9 mouse cellular contexts compared by ENCODE assay signal in genomic region chr5:98253838-98254821, GRCm38 (mm10). TPM values are rescaled to one million over a fixed set of nuclear protein-coding genes. Genes with fewer than 3 reads are reported as not detected.
DNase-seq lines count a peak whose midpoint lies in the region; ATAC-seq and TF ChIP-seq lines count a peak whose summit lies in the region.
"Had no signal": no experiment of that assay in that cellular context is flagged by ENCODE, and none has a peak within 500 bp of the region (broad histone marks: within the 10 kb centered on the region; RNA-seq: fewer than 3 reads in every experiment).

Fgf5 (plus strand) TSS chr5:98254184.

- DNase-seq in kidney, adult 9 months = no peak
- peak; percentile 36 for DNase-seq in cerebellum, adult 9-11 months
- DNase-seq in frontal cortex, adult 2 months (ENCODE audit: extremely low spot score in 1 of 2, low spot score in 1 of 2) = peak; percentile 6 to 64
- peak; percentile 47 for DNase-seq in liver, embryonic 11.5 days (ENCODE audit: low spot score)

- peaks cover 48% of the 10 kb centered on the region for H3K27me3 ChIP-seq in kidney, embryonic 14.5 days (ENCODE audit: control insufficient read depth, insufficient read depth, low read length)
- H3K27me3 ChIP-seq in intestine, embryonic 16.5 days (replicated peaks; ENCODE audit: control insufficient read depth, insufficient read depth, low read length) = peaks cover 36% of the 10 kb centered on the region
- H3K27me3 ChIP-seq in liver, embryonic 11.5 days (replicated peaks; ENCODE audit: control insufficient read depth, insufficient read depth, low read length) = peaks cover 48% of the 10 kb centered on the region

- WGBS in kidney, embryonic 14.5 days = under 1% methylated on average over 80 of the region's 80 CpGs
- WGBS in intestine, embryonic 16.5 days = under 1% methylated on average over 79 of the region's 80 CpGs
- WGBS in liver, embryonic 11.5 days = under 1% methylated on average over 79 of the region's 80 CpGs
- WGBS in olfactory bulb, adult 2 months = under 1% methylated on average over 75 of the region's 80 CpGs

- H3K9ac ChIP-seq in kidney, embryonic 14.5 days (ENCODE audit: low read depth, low read length) = peak within 1 kb of the TSS; percentile 42; the same call in 1 of the 2 replicates
- H3K9ac ChIP-seq in intestine, embryonic 16.5 days (ENCODE audit: low read depth, low read length) = peak within 1 kb of the TSS; percentile 49
- no peak within 1 kb of the TSS for H3K9ac ChIP-seq in liver, embryonic 11.5 days (ENCODE audit: low read depth, low read length)

- H3K36me3 ChIP-seq in kidney, embryonic 14.5 days (ENCODE audit: control insufficient read depth, insufficient read depth, low read length) = no peaks in the 10 kb centered on the region
- no peaks in the 10 kb centered on the region for H3K36me3 ChIP-seq in intestine, embryonic 16.5 days (ENCODE audit: control insufficient read depth, insufficient read depth, low read length)
- no peaks in the 10 kb centered on the region for H3K36me3 ChIP-seq in liver, embryonic 11.5 days (ENCODE audit: control insufficient read depth, insufficient read depth, low read length)

- no peak within 1 kb of the TSS for H3K27ac ChIP-seq in kidney, embryonic 14.5 days (ENCODE audit: low read depth, low read length)
- no peak within 1 kb of the TSS for H3K27ac ChIP-seq in intestine, embryonic 16.5 days (ENCODE audit: low read length)
- H3K27ac ChIP-seq in liver, embryonic 11.5 days (ENCODE audit: low read depth, low read length) = no peak within 1 kb of the TSS
- H3K27ac ChIP-seq in olfactory bulb, adult 2 months (ENCODE audit: insufficient read depth, low read depth, low read length) = no peak within 1 kb of the TSS

- no peak for TF ChIP-seq CTCF in olfactory bulb, adult 2 months (IDR thresholded peaks at IDR 0.05; ENCODE audit: insufficient read depth, low read depth, low read length)

- ATAC-seq in kidney, embryonic 14.5 days (ENCODE audit: low FRiP score, low TSS enrichment) = peak; percentile 87
- ATAC-seq in intestine, embryonic 16.5 days = peak; percentile 81
- ATAC-seq in liver, embryonic 11.5 days (replicated peaks; ENCODE audit: low FRiP score) = peak; percentile 29; the same call in 1 of the 2 replicates
- ATAC-seq in erythroid progenitor cell, adult 5-6 weeks (replicated peaks; ENCODE audit: low FRiP score, poor library complexity, severe bottlenecking) = no peak

- no peaks in the 10 kb centered on the region for H3K9me3 ChIP-seq in kidney, embryonic 14.5 days (ENCODE audit: control insufficient read depth, low read length)
- H3K9me3 ChIP-seq in intestine, embryonic 16.5 days (ENCODE audit: control insufficient read depth, low read length) = no peaks in the 10 kb centered on the region
- H3K9me3 ChIP-seq in liver, embryonic 11.5 days (ENCODE audit: control insufficient read depth, low read length) = no peaks in the 10 kb centered on the region

- peaks cover 5% of the 10 kb centered on the region; the same call in 1 of the 2 replicates for H3K4me1 ChIP-seq in kidney, embryonic 14.5 days (ENCODE audit: control insufficient read depth, insufficient read depth, low read length)
- peaks cover 8% of the 10 kb centered on the region; the same call in 1 of the 2 replicates for H3K4me1 ChIP-seq in intestine, embryonic 16.5 days (ENCODE audit: control insufficient read depth, insufficient read depth, low read length)
- no peaks in the 10 kb centered on the region for H3K4me1 ChIP-seq in liver, embryonic 11.5 days (replicated peaks; ENCODE audit: control insufficient read depth, insufficient read depth, low read length)
- H3K4me1 ChIP-seq in olfactory bulb, adult 2 months (ENCODE audit: control insufficient read depth, insufficient read depth, low read length) = peaks cover 13% of the 10 kb centered on the region

- no peak for TF ChIP-seq POLR2A in olfactory bulb, adult 2 months (IDR thresholded peaks at IDR 0.05; ENCODE audit: insufficient read depth, low read depth, low read length)

- peak within 1 kb of the TSS; percentile 56 for H3K4me3 ChIP-seq in kidney, embryonic 14.5 days (ENCODE audit: low read length)
- H3K4me3 ChIP-seq in intestine, embryonic 16.5 days (ENCODE audit: low read length) = peak within 1 kb of the TSS; percentile 62
- H3K4me3 ChIP-seq in liver, embryonic 11.5 days (ENCODE audit: low read depth, low read length) = peak within 1 kb of the TSS; percentile 53
- H3K4me3 ChIP-seq in olfactory bulb, adult 2 months (ENCODE audit: insufficient read depth, low read depth, low read length) = peak within 1 kb of the TSS; percentile 77

- peak within 1 kb of the TSS; percentile 97 for H3K4me2 ChIP-seq in kidney, embryonic 14.5 days (replicated peaks; ENCODE audit: low read depth, low read length)
- H3K4me2 ChIP-seq in intestine, embryonic 16.5 days (ENCODE audit: low read depth, low read length) = peak within 1 kb of the TSS; percentile 99
- peak within 1 kb of the TSS; percentile 84 for H3K4me2 ChIP-seq in liver, embryonic 11.5 days

RNA-seq across cellular contexts. Expression of gene Fgf5, which starts in this region (rescaled TPM):
- polyA plus RNA-seq in kidney, embryonic 14.5 days (2014; fragmentation: Nextera tagmentation; extraction: Ambion mirVana) = 0.32 and 0.57 TPM in 2 replicates
- polyA plus RNA-seq in frontal cortex, adult 2 months (2012; rRNA removed) = 1.2 and 1.4 TPM in 2 replicates
- 0.51 and 0.65 TPM in 2 replicates for polyA plus RNA-seq in intestine, embryonic 16.5 days (2015; fragmentation: Nextera tagmentation; extraction: Ambion mirVana)
- 2.3 and 2.8 TPM in 2 replicates for polyA plus RNA-seq in liver, embryonic 11.5 days (2014; fragmentation: Nextera tagmentation; extraction: Ambion mirVana)
- not detected in 2 replicates for polyA plus RNA-seq in olfactory bulb, adult 2 months (2012; ENCODE audit: insufficient read depth, insufficient read length, low replicate concordance, missing spikeins)
- total RNA-seq in erythroid progenitor cell, adult 5-6 weeks (2015; ENCODE audit: low replicate concordance) = not detected in 2 replicates
- not detected in 2 replicates for total RNA-seq in erythroid progenitor cell, adult 5-6 weeks (2017; ENCODE audit: low replicate concordance)
- total RNA-seq: MEL had no signal

Comparison
In these comparisons a context has a peak if more than half of its experiments do, and no peak if none do; other contexts are left out.
1. Peak in ATAC-seq, H3K4me3 ChIP-seq, H3K9ac ChIP-seq and H3K4me2 ChIP-seq in kidney, embryonic 14.5 days; RNA of the gene not detected or under 1 TPM.
2. Peak in ATAC-seq, H3K4me3 ChIP-seq, H3K9ac ChIP-seq and H3K4me2 ChIP-seq in intestine, embryonic 16.5 days; RNA of the gene not detected or under 1 TPM.